Mouse (Mus musculus): ENCODE data around the gene Psmd3.

- TF ChIP-seq POLR2A (IDR thresholded peaks at IDR 0.05; ENCODE audit: borderline replicate concordance, extremely low read depth, insufficient read depth, insufficient read length, poor library complexity, severe bottlenecking): no peak
- no peak for TF ChIP-seq CTCF (IDR thresholded peaks at IDR 0.05; ENCODE audit: borderline replicate concordance, extremely low read depth, insufficient read depth, insufficient read length)
Observed at GRCm38 (mm10) chr11:98668984-98669383, 13.4 kb upstream of the Psmd3 start.

All from brain, embryonic 14.5 days (tissue).